Mouse (Mus musculus): ENCODE measurements at regions not wholly inside any gene's neighbourhood (a gene's known extent, or its start where the extent isn't known, plus 50 kb on each side); places are given as distances from the start of the nearest gene placed in this dataset.

DNA sequence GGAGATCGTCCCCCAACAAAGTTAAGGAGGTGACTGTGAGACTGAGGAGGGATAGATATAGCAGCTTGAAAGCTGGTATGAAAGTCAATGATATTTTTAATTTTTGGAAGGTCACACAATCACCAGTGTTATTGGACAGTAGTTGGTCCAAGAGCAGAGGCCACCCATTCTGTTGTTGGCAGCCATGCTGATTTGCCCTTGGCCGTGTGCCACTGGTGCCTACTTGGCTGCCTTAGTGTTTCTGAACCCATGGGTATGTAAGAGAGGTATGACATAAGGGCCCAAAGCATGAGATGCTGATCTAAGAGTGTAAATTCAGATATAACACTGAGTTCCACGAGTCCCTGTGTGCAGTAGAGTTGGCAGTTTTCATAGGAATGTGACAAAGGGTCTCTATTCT is 153.7 kb downstream of the Pax1 start:
- H3K4me2 ChIP-seq (replicated peaks): no peak overlapping the region
- H3K9ac ChIP-seq (replicated peaks): no peak overlapping the region
- 78% methylated on average over 3 of the region's 3 CpGs for WGBS
- no peaks in the 10 kb centered on the region for H3K9me3 ChIP-seq
- H3K4me3 ChIP-seq: no peak overlapping the region
- H3K27me3 ChIP-seq: no peaks in the 10 kb centered on the region
- H3K4me1 ChIP-seq: no peaks in the 10 kb centered on the region
- no peaks in the 10 kb centered on the region for H3K36me3 ChIP-seq
- ATAC-seq (replicated peaks): no peak
- no peak overlapping the region for H3K27ac ChIP-seq (replicated peaks)

DNA sequence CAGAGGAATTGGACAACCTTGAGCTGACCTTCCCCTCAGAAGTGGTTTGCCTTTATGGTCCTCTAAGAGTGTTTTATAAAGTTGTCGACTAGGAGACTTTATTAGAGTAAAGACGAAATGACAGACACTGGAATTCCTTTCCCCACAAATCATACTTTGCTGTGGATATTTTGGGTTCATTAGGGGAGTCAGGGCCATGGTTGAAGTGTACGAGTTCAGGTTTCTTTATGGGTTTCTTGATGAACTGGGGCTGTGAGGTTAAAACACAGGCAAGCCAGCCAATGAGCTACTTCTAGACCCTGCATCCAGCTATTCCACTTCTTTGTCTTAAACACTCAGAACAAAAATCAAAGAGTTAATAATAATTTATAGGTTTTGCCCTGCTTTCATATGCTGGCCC is 153.0 kb downstream of the Pax1 start:
- ATAC-seq (replicated peaks): no peak
- no peaks in the 10 kb centered on the region for H3K27me3 ChIP-seq
- H3K9me3 ChIP-seq: no peaks in the 10 kb centered on the region
- H3K4me2 ChIP-seq (replicated peaks): no peak overlapping the region
- no peak overlapping the region for H3K4me3 ChIP-seq
- WGBS: 89% methylated on average over 3 of the region's 3 CpGs
- no peak overlapping the region for H3K27ac ChIP-seq (replicated peaks)
- H3K9ac ChIP-seq (replicated peaks): no peak overlapping the region
- H3K4me1 ChIP-seq: no peaks in the 10 kb centered on the region
- no peaks in the 10 kb centered on the region for H3K36me3 ChIP-seq

DNA sequence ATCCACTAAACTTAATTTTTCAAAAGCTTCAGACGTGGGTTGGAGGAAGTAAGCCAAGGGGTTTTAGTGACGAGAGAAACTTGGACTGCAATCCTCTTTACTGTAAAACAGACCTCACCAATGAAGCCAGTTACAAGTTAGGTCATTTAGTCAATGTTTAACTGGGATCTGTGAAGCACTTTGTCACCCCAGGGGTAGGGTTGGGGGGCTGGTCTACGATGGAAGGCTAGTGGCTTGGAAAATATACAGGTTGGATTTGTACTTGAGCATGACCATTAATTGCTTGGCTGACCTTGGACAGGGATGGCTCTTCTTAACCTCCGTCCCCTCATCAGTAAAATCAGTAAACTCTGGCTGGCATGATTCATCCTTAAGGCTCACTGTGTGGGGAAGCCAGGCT is 142.2 kb downstream of the Pax1 start:
- H3K9me3 ChIP-seq: no peaks in the 10 kb centered on the region
- H3K9ac ChIP-seq (replicated peaks): no peak overlapping the region
- WGBS: 83% methylated on average over 4 of the region's 4 CpGs
- no peak for ATAC-seq (replicated peaks)
- H3K27ac ChIP-seq (replicated peaks): no peak overlapping the region
- H3K4me1 ChIP-seq: no peaks in the 10 kb centered on the region
- H3K27me3 ChIP-seq: no peaks in the 10 kb centered on the region
- H3K4me3 ChIP-seq: no peak overlapping the region
- no peak overlapping the region for H3K4me2 ChIP-seq (replicated peaks)
- no peaks in the 10 kb centered on the region for H3K36me3 ChIP-seq

DNA sequence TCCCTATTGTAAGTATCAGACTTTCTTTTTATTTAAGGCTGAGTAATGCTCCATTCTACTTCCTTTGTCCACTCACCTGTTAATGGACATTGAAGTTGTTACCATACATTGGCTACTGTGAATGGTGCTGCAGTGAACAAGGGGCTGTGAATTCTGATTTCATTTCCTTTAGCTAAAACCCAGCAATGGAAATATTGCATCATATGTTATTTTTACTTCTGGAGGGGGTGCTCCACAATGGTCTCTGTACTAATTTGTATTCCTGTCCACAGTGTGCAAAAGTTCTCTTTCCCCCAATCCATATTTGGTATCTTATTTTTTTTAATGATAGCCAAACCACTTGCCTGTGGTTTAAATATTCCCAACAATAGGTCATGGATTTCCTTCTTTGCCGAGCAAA is 137.0 kb downstream of the Pax1 start:
- H3K9ac ChIP-seq (replicated peaks): no peak overlapping the region
- H3K27me3 ChIP-seq: no peaks in the 10 kb centered on the region
- no peak overlapping the region for H3K4me2 ChIP-seq (replicated peaks)
- ATAC-seq (replicated peaks): no peak
- H3K36me3 ChIP-seq: no peaks in the 10 kb centered on the region
- no peak overlapping the region for H3K4me3 ChIP-seq
- H3K4me1 ChIP-seq: no peaks in the 10 kb centered on the region
- H3K9me3 ChIP-seq: no peaks in the 10 kb centered on the region
- H3K27ac ChIP-seq (replicated peaks): no peak overlapping the region
- 94% methylated on average over 1 of the region's 1 CpGs for WGBS

DNA sequence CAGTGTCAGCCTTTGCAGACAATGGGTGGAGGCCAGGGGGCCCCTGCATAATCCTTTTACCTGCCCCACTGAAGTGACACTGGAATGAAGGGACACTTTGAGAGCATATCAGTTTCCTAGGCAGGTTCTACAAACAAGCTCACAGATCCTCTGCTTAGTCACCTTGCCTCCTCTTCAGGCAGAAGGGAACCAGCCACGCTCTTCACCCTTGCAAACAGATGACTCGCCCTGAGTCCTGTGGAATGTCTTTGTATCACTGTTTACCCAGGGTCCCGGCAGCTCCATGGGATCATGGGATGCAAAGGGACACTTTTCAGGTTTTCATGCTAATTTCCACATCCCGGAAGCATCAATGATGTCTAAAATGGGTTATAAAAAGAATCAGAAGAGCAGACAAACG is 94.2 kb downstream of the Pax1 start:
- Histone ChIP-seq H3K9ac (replicated peaks) (no peak overlapping the region), H3K4me2 (replicated peaks) (no peak overlapping the region), H3K4me3 (no peak overlapping the region), H3K27me3 (no peaks in the 10 kb centered on the region), H3K36me3 (no peaks in the 10 kb centered on the region), H3K4me1 (0 out of 2 replicates have a peak, but pooled peaks cover 2% of the 10 kb centered on the region), H3K9me3 (no peaks in the 10 kb centered on the region), H3K27ac (replicated peaks) (no peak overlapping the region)
- WGBS: 64% methylated on average over 5 of the region's 5 CpGs
- no peak for ATAC-seq (replicated peaks)

DNA sequence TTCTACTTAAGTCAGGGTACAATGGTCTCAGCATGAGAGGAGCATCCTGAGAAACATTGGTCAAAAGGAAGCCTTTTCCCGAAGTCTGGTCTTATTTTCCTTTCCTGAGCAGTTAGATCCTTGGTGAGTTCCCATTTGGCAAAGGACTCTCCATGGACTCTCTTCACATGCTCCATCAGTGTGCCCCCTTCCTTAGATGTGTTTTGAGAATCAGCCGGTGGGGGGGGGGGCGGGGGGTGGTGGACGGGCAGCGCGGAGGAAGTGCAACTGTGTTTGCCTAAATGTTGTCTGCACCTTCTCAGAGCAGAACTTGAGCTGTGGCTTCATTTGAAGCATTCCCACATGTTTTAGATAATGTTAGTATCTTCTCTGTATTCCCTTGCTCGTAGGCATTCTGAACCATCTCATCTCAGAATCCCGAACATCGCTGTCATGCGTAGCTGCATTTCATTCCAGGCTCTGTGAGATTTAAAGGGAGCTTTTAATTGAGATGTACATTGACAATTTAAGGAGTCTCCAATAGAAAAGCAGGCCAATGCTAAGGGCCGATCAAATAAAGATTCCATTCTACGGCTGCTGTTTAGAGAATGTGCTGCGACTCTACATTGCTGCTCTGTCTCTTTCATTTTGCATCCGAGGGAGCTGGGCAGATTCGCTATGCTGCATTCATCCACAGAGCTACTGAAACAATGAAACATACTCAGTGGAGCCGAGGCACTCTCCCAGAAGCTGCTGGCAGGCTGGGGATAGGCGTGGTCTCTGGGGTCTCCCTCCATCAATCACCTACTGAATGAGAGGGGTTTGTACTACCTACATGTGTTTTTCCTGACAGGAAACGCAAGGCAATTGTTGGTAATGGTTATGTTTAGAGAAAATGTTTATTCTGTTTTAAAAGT is 92.9 kb downstream of the Pax1 start:
- peak; percentile 69; the same call in 1 of the 2 replicates for ATAC-seq (replicated peaks)
- H3K4me3 ChIP-seq: peak overlapping the region; percentile 15; the same call in 1 of the 2 replicates
- H3K4me2 ChIP-seq (replicated peaks): peak overlapping the region; percentile 7
- 51% methylated on average over 18 of the region's 18 CpGs for WGBS
- H3K27ac ChIP-seq (replicated peaks): 0 out of 2 replicates have a peak overlapping the region, but pooled peaks have one; percentile 7
- H3K27me3 ChIP-seq: no peaks in the 10 kb centered on the region
- no peaks in the 10 kb centered on the region for H3K9me3 ChIP-seq
- 0 out of 2 replicates have a peak, but pooled peaks cover 2% of the 10 kb centered on the region for H3K4me1 ChIP-seq
- no peak overlapping the region for H3K9ac ChIP-seq (replicated peaks)
- H3K36me3 ChIP-seq: no peaks in the 10 kb centered on the region

Measured in forebrain, embryonic 15.5 days (tissue).